Mouse (Mus musculus) embryonic facial prominence, embryonic 12.5 days (tissue): ENCODE measurements around the gene 2210016L21Rik. TPM values are rescaled to one million over a fixed set of nuclear protein-coding genes. Genes with fewer than 3 reads are reported as not detected.

Experiments
- ATAC-seq: fragments of 200-750 bp; cut with Nextera tagmentation; 2 replicates; pipeline ENCODE4 v1.8.0; 2017; ENCODE audit not compliant: insufficient number of reproducible peaks, insufficient read depth, low FRiP score, low TSS enrichment
- H3K27ac ChIP-seq: fragments of 300-500 bp; sonication (generic); 2 replicates; pipeline ENCODE4 v1.5.1; 2016; ENCODE audit warnings: mild to moderate bottlenecking
- H3K27me3 ChIP-seq: fragments of 300-500 bp; sonication (generic); 2 replicates; pipeline ENCODE4 v1.6.1; 2016; ENCODE audit warnings: mild to moderate bottlenecking, moderate library complexity
- H3K36me3 ChIP-seq: fragments of 300-500 bp; sonication (generic); 2 replicates; pipeline ENCODE4 v1.6.1; 2016; ENCODE audit warnings: mild to moderate bottlenecking
- H3K4me1 ChIP-seq: fragments of 300-500 bp; sonication (generic); 2 replicates; pipeline ENCODE4 v1.6.1; 2016
- H3K4me2 ChIP-seq: fragments of 300-500 bp; sonication (generic); replicated peaks from 2 replicates; pipeline ENCODE4 v1.6.1; 2016; ENCODE audit warnings: mild to moderate bottlenecking, moderate library complexity
- H3K4me3 ChIP-seq: fragments of 300-500 bp; sonication (generic); 2 replicates; pipeline ENCODE4 v1.5.1; 2016; ENCODE audit warnings: mild to moderate bottlenecking
- H3K9ac ChIP-seq: fragments of 300-500 bp; sonication (generic); 2 replicates; pipeline ENCODE4 v1.6.1; 2016; ENCODE audit warnings: mild to moderate bottlenecking, moderate library complexity
- H3K9me3 ChIP-seq: fragments of 300-500 bp; sonication (generic); 2 replicates; pipeline ENCODE4 v1.6.1; 2016; ENCODE audit warnings: mild to moderate bottlenecking, moderate library complexity
- WGBS: fragments of 180-500 bp; shearing (Covaris S2); methylation state at CpG from one replicate; pipeline ENCODE4 v1.1.7; 2016; 5-methylcytosine and 5-hydroxymethylcytosine counted together
- polyA plus RNA-seq: library from polyadenylated mRNA; unstranded; fragments of >200 nt; fragmentation: Nextera tagmentation; extraction: Ambion mirVana; gene quantifications from 2 replicates; pipeline ENCODE4 v1.2.1, GENCODE M21; 2016

Gene 2210016L21Rik
- 65.4 and 73.8 TPM in 2 replicates for polyA plus RNA-seq

GRCm38 (mm10) chr5:114942074-114942765, at the start of gene 2210016L21Rik:
TSS of gene 2210016L21Rik (plus strand) at chr5:114942158.
- H3K4me1 ChIP-seq, result peaks cover 8% of the 10 kb centered on the region; the same call in 1 of the 2 replicates
- H3K27ac ChIP-seq, result peak within 1 kb of the TSS; percentile 81
- under 1% methylated on average over 39 of the region's 39 CpGs for WGBS
- peak; percentile 90 for ATAC-seq
- H3K36me3 ChIP-seq, result peaks cover 17% of the 10 kb centered on the region
- no peaks in the 10 kb centered on the region for H3K9me3 ChIP-seq
- H3K9ac ChIP-seq, result peak within 1 kb of the TSS; percentile 86
- H3K4me3 ChIP-seq, result peak within 1 kb of the TSS; percentile 75
- peak within 1 kb of the TSS; percentile 66 for H3K4me2 ChIP-seq
- H3K27me3 ChIP-seq, result no peaks in the 10 kb centered on the region

GRCm38 (mm10) chr5:114895542-114895941, 46.4 kb upstream of the 2210016L21Rik start:
- Histone ChIP-seq H3K9ac (no peak overlapping the region), H3K4me2 (no peak overlapping the region), H3K27ac (no peak overlapping the region), H3K9me3 (no peaks in the 10 kb centered on the region), H3K36me3 (no peaks in the 10 kb centered on the region), H3K4me3 (no peak overlapping the region), H3K27me3 (no peaks in the 10 kb centered on the region), H3K4me1 (peaks cover 10% of the 10 kb centered on the region)
- ATAC-seq, result no peak
- WGBS, result 84% methylated on average over 4 of the region's 4 CpGs

- 0 out of 2 replicates have a peak within 1 kb of the TSS, but pooled peaks have one; percentile 23 for H3K27ac ChIP-seq
- ATAC-seq, result no peak
- peak within 1 kb of the TSS; percentile 33 for H3K4me2 ChIP-seq
- WGBS, result 61% methylated on average over 13 of the region's 13 CpGs
- H3K4me3 ChIP-seq, result 0 out of 2 replicates have a peak within 1 kb of the TSS, but pooled peaks have one; percentile 9
- H3K9me3 ChIP-seq, result no peaks in the 10 kb centered on the region
- H3K36me3 ChIP-seq, result no peaks in the 10 kb centered on the region
- H3K27me3 ChIP-seq, result no peaks in the 10 kb centered on the region
- H3K4me1 ChIP-seq, result peaks cover 10% of the 10 kb centered on the region
- no peak within 1 kb of the TSS for H3K9ac ChIP-seq
Measured at GRCm38 (mm10) chr5:114896688-114897373, 45.1 kb upstream of the 2210016L21Rik start, which contains the start of gene Oasl2. TSS of gene Oasl2 (plus strand) at chr5:114896936.

- 0 out of 2 replicates have a peak overlapping the region, but pooled peaks have one; percentile 23 for H3K27ac ChIP-seq
- no peak overlapping the region for H3K9ac ChIP-seq
- H3K4me3 ChIP-seq, result 0 out of 2 replicates have a peak overlapping the region, but pooled peaks have one; percentile 9
Measured at GRCm38 (mm10) chr5:114897374-114897793, 44.6 kb upstream of the 2210016L21Rik start.

GRCm38 (mm10) chr5:114898857-114899256, 43.1 kb upstream of the 2210016L21Rik start:
- Histone ChIP-seq H3K9ac (no peak overlapping the region), H3K9me3 (no peaks in the 10 kb centered on the region), H3K4me1 (peaks cover 10% of the 10 kb centered on the region), H3K4me2 (no peak overlapping the region), H3K36me3 (no peaks in the 10 kb centered on the region), H3K27ac (no peak overlapping the region), H3K4me3 (no peak overlapping the region), H3K27me3 (no peaks in the 10 kb centered on the region)
- ATAC-seq, result no peak
- 75% methylated on average over 7 of the region's 7 CpGs for WGBS

More at GRCm38 (mm10) chr5:114897374-114897793, 44.6 kb upstream of the 2210016L21Rik start:
- no peaks in the 10 kb centered on the region for H3K27me3 ChIP-seq
- ATAC-seq, result no peak
- peak overlapping the region; percentile 33 for H3K4me2 ChIP-seq
- no peaks in the 10 kb centered on the region for H3K36me3 ChIP-seq
- H3K4me1 ChIP-seq, result peaks cover 10% of the 10 kb centered on the region
- H3K9me3 ChIP-seq, result no peaks in the 10 kb centered on the region
- 15% methylated on average over 7 of the region's 7 CpGs for WGBS

- ATAC-seq, result no peak
- peaks cover 3% of the 10 kb centered on the region for H3K4me1 ChIP-seq
- no peaks in the 10 kb centered on the region for H3K36me3 ChIP-seq
- H3K27ac ChIP-seq, result no peak overlapping the region
- H3K27me3 ChIP-seq, result no peaks in the 10 kb centered on the region
- WGBS, result 38% methylated on average over 1 of the region's 1 CpGs
- H3K9ac ChIP-seq, result no peak overlapping the region
- H3K9me3 ChIP-seq, result no peaks in the 10 kb centered on the region
- H3K4me3 ChIP-seq, result no peak overlapping the region
- H3K4me2 ChIP-seq, result no peak overlapping the region
Measured at GRCm38 (mm10) chr5:114902413-114902812, 39.5 kb upstream of the 2210016L21Rik start.

- H3K4me2 ChIP-seq, result no peak overlapping the region
- H3K4me1 ChIP-seq, result no peaks in the 10 kb centered on the region
- no peak overlapping the region for H3K27ac ChIP-seq
- H3K9me3 ChIP-seq, result no peaks in the 10 kb centered on the region
- no peak for ATAC-seq
- H3K4me3 ChIP-seq, result no peak overlapping the region
- H3K36me3 ChIP-seq, result no peaks in the 10 kb centered on the region
- no peaks in the 10 kb centered on the region for H3K27me3 ChIP-seq
- 52% methylated on average over 13 of the region's 13 CpGs for WGBS
- no peak overlapping the region for H3K9ac ChIP-seq
Measured at GRCm38 (mm10) chr5:114908598-114909305, 33.2 kb upstream of the 2210016L21Rik start.

GRCm38 (mm10) chr5:114913686-114914085, 28.3 kb upstream of the 2210016L21Rik start:
- no peaks in the 10 kb centered on the region for H3K9me3 ChIP-seq
- ATAC-seq, result no peak
- H3K9ac ChIP-seq, result no peak overlapping the region
- WGBS, result 77% methylated on average over 4 of the region's 4 CpGs
- H3K4me3 ChIP-seq, result no peak overlapping the region
- H3K27me3 ChIP-seq, result no peaks in the 10 kb centered on the region
- H3K4me1 ChIP-seq, result peaks cover 5% of the 10 kb centered on the region; the same call in 1 of the 2 replicates
- no peak overlapping the region for H3K4me2 ChIP-seq
- no peaks in the 10 kb centered on the region for H3K36me3 ChIP-seq
- no peak overlapping the region for H3K27ac ChIP-seq

- H3K4me2 ChIP-seq, result no peak overlapping the region
- no peak overlapping the region for H3K27ac ChIP-seq
- H3K4me1 ChIP-seq, result peaks cover 5% of the 10 kb centered on the region; the same call in 1 of the 2 replicates
- no peak for ATAC-seq
- no peaks in the 10 kb centered on the region for H3K9me3 ChIP-seq
- no peaks in the 10 kb centered on the region for H3K36me3 ChIP-seq
- no peak overlapping the region for H3K4me3 ChIP-seq
- 68% methylated on average over 8 of the region's 8 CpGs for WGBS
- H3K9ac ChIP-seq, result no peak overlapping the region
- H3K27me3 ChIP-seq, result no peaks in the 10 kb centered on the region
Measured at GRCm38 (mm10) chr5:114914855-114915254, 27.1 kb upstream of the 2210016L21Rik start.

GRCm38 (mm10) chr5:114915854-114916253, 26.1 kb upstream of the 2210016L21Rik start:
- Histone ChIP-seq H3K9me3 (no peaks in the 10 kb centered on the region), H3K27ac (no peak overlapping the region), H3K27me3 (no peaks in the 10 kb centered on the region), H3K4me1 (peaks cover 5% of the 10 kb centered on the region; the same call in 1 of the 2 replicates), H3K4me3 (no peak overlapping the region), H3K9ac (no peak overlapping the region), H3K36me3 (no peaks in the 10 kb centered on the region), H3K4me2 (no peak overlapping the region)
- WGBS, result 77% methylated on average over 5 of the region's 5 CpGs
- ATAC-seq, result no peak

GRCm38 (mm10) chr5:114916777-114917176, 25.2 kb upstream of the 2210016L21Rik start:
- no peak for ATAC-seq
- no peak overlapping the region for H3K4me2 ChIP-seq
- 84% methylated on average over 4 of the region's 4 CpGs for WGBS

More at GRCm38 (mm10) chr5:114916777-114917176, 25.2 kb upstream of the 2210016L21Rik start:
- Histone ChIP-seq H3K4me3 (no peak overlapping the region), H3K36me3 (no peaks in the 10 kb centered on the region), H3K9ac (no peak overlapping the region), H3K4me1 (peaks cover 5% of the 10 kb centered on the region; the same call in 1 of the 2 replicates), H3K27me3 (no peaks in the 10 kb centered on the region), H3K9me3 (no peaks in the 10 kb centered on the region), H3K27ac (no peak overlapping the region)
